15 mouse cellular contexts compared by ENCODE assay signal in the genomic region with DNA sequence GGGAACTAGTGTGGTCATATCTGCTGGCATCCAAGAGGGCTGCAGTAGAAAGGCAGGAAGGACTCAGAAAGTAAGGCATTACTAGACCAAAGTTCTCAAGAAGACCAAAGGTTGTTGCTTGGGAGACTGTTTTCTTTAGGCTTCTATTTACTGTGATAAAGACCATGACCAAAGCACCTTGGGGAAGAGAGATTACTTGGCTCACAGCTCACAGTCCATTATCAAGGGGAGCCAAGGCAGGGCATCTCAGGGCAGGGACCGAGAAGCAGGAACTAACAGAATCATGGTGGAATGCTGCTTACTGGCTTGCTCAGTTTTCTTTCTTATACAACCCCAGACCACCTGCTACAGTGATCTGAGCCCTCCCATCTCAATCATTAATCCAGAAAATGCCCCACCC.
DNase-seq lines count a peak whose midpoint lies in the region; ATAC-seq and TF ChIP-seq lines count a peak whose summit lies in the region.
"Had no signal": no experiment of that assay in that cellular context is flagged by ENCODE, and none has a peak within 500 bp of the region (broad histone marks: within the 10 kb centered on the region; RNA-seq: fewer than 3 reads in every experiment).

No protein-coding gene starts in this region.

- TF ChIP-seq POLR2A in MEL (IDR thresholded peaks at IDR 0.05; ENCODE audit: control insufficient read depth in 1 of 2, insufficient read depth in 1 of 2, low read depth in 1 of 2, low read length in 2 of 2, poor library complexity in 1 of 2): peak in 1 of 2 experiments; percentile 26; a peak in 1 of 4 replicates

- peak; percentile 77 for ATAC-seq in liver, embryonic 12.5 days
- ATAC-seq: activated CD4-positive, CD25-positive, alpha-beta regulatory T cell, adult 4 months had no signal

- no peak for TF ChIP-seq CTCF in MEL (IDR thresholded peaks at IDR 0.05 in 2 of 3, conservative IDR thresholded peaks at IDR 0.05 in 1 of 3; ENCODE audit: control insufficient read depth in 1 of 3, insufficient read depth in 1 of 3, low read depth in 2 of 3, low read length in 3 of 3, poor library complexity in 1 of 3, severe bottlenecking in 1 of 3)

- H3K79me2 ChIP-seq in MEL (ENCODE audit: control insufficient read depth, insufficient read depth, low read length, poor library complexity): no peaks in the 10 kb centered on the region

- intact Hi-C loops in left cerebral cortex, postnatal 36 days (cut with DNase I): no loop called here

- TF ChIP-seq EP300 in MEL (IDR thresholded peaks at IDR 0.05; ENCODE audit: low read depth in 1 of 2, low read length in 2 of 2): peak; percentile 97 to 98

- peak overlapping the region; percentile 93 for H3K27ac ChIP-seq in MEL (ENCODE audit: control insufficient read depth, low read depth, low read length)
- H3K27ac ChIP-seq in liver, embryonic 12.5 days: no peak overlapping the region
- H3K27ac ChIP-seq: embryonic facial prominence, embryonic 10.5 days; hindbrain, embryonic 14.5 days; midbrain, embryonic 12.5 days had no signal

- peaks cover 35 to 36% of the 10 kb centered on the region in 2 experiments for H3K4me1 ChIP-seq in MEL (ENCODE audit: control insufficient read depth in 1 of 2, insufficient read depth in 2 of 2, low read length in 2 of 2)
- 0 out of 2 replicates have a peak, but pooled peaks cover 4% of the 10 kb centered on the region for H3K4me1 ChIP-seq in liver, embryonic 12.5 days
- H3K4me1 ChIP-seq: embryonic facial prominence, embryonic 10.5 days; midbrain, embryonic 12.5 days had no signal

- peak overlapping the region; percentile 12 to 22; a peak in 1 of 4 replicates for H3K4me3 ChIP-seq in MEL (ENCODE audit: control insufficient read depth in 1 of 2, insufficient read depth in 1 of 2, low read depth in 2 of 2, low read length in 2 of 2)
- H3K4me3 ChIP-seq in liver, embryonic 12.5 days: no peak overlapping the region
- H3K4me3 ChIP-seq: embryonic facial prominence, embryonic 10.5 days; midbrain, embryonic 12.5 days had no signal

- peaks cover 0 to 50% of the 10 kb centered on the region in 2 experiments; a peak in 2 of 4 replicates for H3K36me3 ChIP-seq in MEL (ENCODE audit: control insufficient read depth in 1 of 2, insufficient read depth in 2 of 2, low read length in 2 of 2)
- no peaks in the 10 kb centered on the region for H3K36me3 ChIP-seq in liver, embryonic 12.5 days
- H3K36me3 ChIP-seq: embryonic facial prominence, embryonic 10.5 days; midbrain, embryonic 12.5 days had no signal

- no peak overlapping the region for H3K4me2 ChIP-seq in liver, embryonic 12.5 days
- H3K4me2 ChIP-seq: hindbrain, embryonic 14.5 days; midbrain, embryonic 12.5 days had no signal

- H3K9me3 ChIP-seq in MEL (replicated peaks; ENCODE audit: insufficient read depth, low read length): no peaks in the 10 kb centered on the region
- H3K9me3 ChIP-seq in liver, embryonic 12.5 days (replicated peaks): no peaks in the 10 kb centered on the region
- H3K9me3 ChIP-seq: embryonic facial prominence, embryonic 10.5 days; midbrain, embryonic 12.5 days had no signal

- peak; percentile 88 for DNase-seq in MEL (ENCODE audit: low read depth, low spot score)
- peak; percentile 11 for DNase-seq in c-Kit-positive CD71-positive TER-119-negative erythroid progenitor cells, embryonic 14.5 days (ENCODE audit: low read depth)
- peak; percentile 13 for DNase-seq in skeletal muscle tissue, adult 2 months (ENCODE audit: low read depth, low spot score)
- DNase-seq in right cerebral cortex, postnatal 25 days: no peak
- no peak for DNase-seq in left cerebral cortex, postnatal 36 days (ENCODE audit: low spot score in 2 of 2)
- DNase-seq in adrenal gland, postnatal 36 days: no peak
- DNase-seq: cerebellum, adult 9-11 months; heart, adult 18-20 months; kidney, postnatal 10 days; right cerebral cortex, postnatal 14 days had no signal

- TF ChIP-seq RAD21 in MEL (IDR thresholded peaks at IDR 0.05; ENCODE audit: low read depth, low read length): no peak

- no peaks in the 10 kb centered on the region for H3K27me3 ChIP-seq in MEL (ENCODE audit: control insufficient read depth in 1 of 2, insufficient read depth in 2 of 2, low read length in 2 of 2)
- H3K27me3 ChIP-seq in liver, embryonic 12.5 days (replicated peaks): no peaks in the 10 kb centered on the region
- H3K27me3 ChIP-seq: midbrain, embryonic 12.5 days had no signal

- peak overlapping the region; percentile 41; the same call in 1 of the 2 replicates for H3K9ac ChIP-seq in MEL (ENCODE audit: control insufficient read depth, low read depth, low read length, poor library complexity, severe bottlenecking)
- no peak overlapping the region for H3K9ac ChIP-seq in liver, embryonic 12.5 days
- H3K9ac ChIP-seq: hindbrain, embryonic 14.5 days; midbrain, embryonic 12.5 days had no signal

- WGBS in liver, embryonic 12.5 days (ENCODE audit: insufficient replicate concordance): 33% methylated on average over 1 of the region's 1 CpGs

TF ChIP-seq in MEL, 35 proteins besides CTCF, POLR2A, EP300 and RAD21:
- TF ChIP-seq USF1 (IDR thresholded peaks at IDR 0.05; ENCODE audit: low read depth, low read length) (no peak), GABPA (IDR thresholded peaks at IDR 0.05; ENCODE audit: low read depth, low read length) (no peak), SMC3 (IDR thresholded peaks at IDR 0.05; ENCODE audit: low read depth, low read length) (no peak), MAFK (IDR thresholded peaks at IDR 0.05; ENCODE audit: borderline replicate concordance, low read depth, low read length) (peak; percentile 46; the same call in 1 of the 2 replicates), TAL1 (IDR thresholded peaks at IDR 0.05; ENCODE audit: low read length) (peak; percentile 93), CHD1 (IDR thresholded peaks at IDR 0.05; ENCODE audit: low read depth, low read length) (no peak), USF2 (IDR thresholded peaks at IDR 0.05; ENCODE audit: borderline replicate concordance in 1 of 2, insufficient read depth in 1 of 2, low read depth in 1 of 2, low read length in 2 of 2) (no peak), NRF1 (IDR thresholded peaks at IDR 0.05; ENCODE audit: insufficient read depth, low read depth, low read length, poor library complexity, severe bottlenecking) (no peak), POLR2AphosphoS5 (IDR thresholded peaks at IDR 0.05; ENCODE audit: borderline replicate concordance, low read depth, low read length) (no peak), ZKSCAN1 (IDR thresholded peaks at IDR 0.05; ENCODE audit: low read depth, low read length) (no peak), SIN3A (IDR thresholded peaks at IDR 0.05; ENCODE audit: low read length) (peak; percentile 78), ZMIZ1 (IDR thresholded peaks at IDR 0.05; ENCODE audit: low read depth, low read length) (no peak), POLR2AphosphoS2 (IDR thresholded peaks at IDR 0.05; ENCODE audit: low read length) (no peak), TBP (IDR thresholded peaks at IDR 0.05; ENCODE audit: low read depth, low read length) (peak; percentile 94), ZC3H11A (IDR thresholded peaks at IDR 0.05; ENCODE audit: low read depth, low read length) (no peak), ELF1 (IDR thresholded peaks at IDR 0.05; ENCODE audit: low read depth, low read length) (peak; percentile 53; the same call in 1 of the 2 replicates), E2F4 (IDR thresholded peaks at IDR 0.05; ENCODE audit: borderline replicate concordance, low read depth, low read length) (no peak), GATA1 (IDR thresholded peaks at IDR 0.05; ENCODE audit: low read depth, low read length) (peak; percentile 96), RCOR1 (IDR thresholded peaks at IDR 0.05; ENCODE audit: low read depth, low read length) (peak; percentile 77), TCF12 (IDR thresholded peaks at IDR 0.05; ENCODE audit: low read depth, low read length) (peak; percentile 97), UBTF (IDR thresholded peaks at IDR 0.05; ENCODE audit: borderline replicate concordance, insufficient read depth, low read depth, low read length) (no peak), MAX (IDR thresholded peaks at IDR 0.05; ENCODE audit: low read length) (peak; percentile 47; the same call in 1 of the 2 replicates), MAZ (IDR thresholded peaks at IDR 0.05; ENCODE audit: low read depth, low read length) (0 out of 2 replicates have a peak, but pooled peaks have one; percentile 52), CHD2 (IDR thresholded peaks at IDR 0.05; ENCODE audit: low read length) (peak; percentile 26; the same call in 1 of the 2 replicates), NELFE (IDR thresholded peaks at IDR 0.05; ENCODE audit: low read depth, low read length) (no peak), MEF2A (IDR thresholded peaks at IDR 0.05; ENCODE audit: extremely low read depth, insufficient replicate concordance, low read depth, low read length, poor library complexity, severe bottlenecking) (no peak), ETS1 (IDR thresholded peaks at IDR 0.05; ENCODE audit: low read depth, low read length) (peak; percentile 88), BHLHE40 (IDR thresholded peaks at IDR 0.05; ENCODE audit: borderline replicate concordance, low read depth, low read length) (peak; percentile 64; the same call in 1 of the 2 replicates), MYB (IDR thresholded peaks at IDR 0.05; ENCODE audit: low read depth, low read length) (peak; percentile 72), KAT2A (conservative IDR thresholded peaks at IDR 0.05; ENCODE audit: low read depth, low read length) (no peak), ZNF384 (IDR thresholded peaks at IDR 0.05; ENCODE audit: low read depth, low read length) (0 out of 2 replicates have a peak, but pooled peaks have one; percentile 7), MXI1 (IDR thresholded peaks at IDR 0.05; ENCODE audit: low read depth, low read length) (peak; percentile 47; the same call in 1 of the 2 replicates), JUND (IDR thresholded peaks at IDR 0.05; ENCODE audit: low read depth, low read length) (peak; percentile 65; the same call in 1 of the 2 replicates), MYC (IDR thresholded peaks at IDR 0.05; ENCODE audit: low read depth, low read length) (peak; percentile 81; the same call in 1 of the 2 replicates), HCFC1 (IDR thresholded peaks at IDR 0.05; ENCODE audit: low read depth, low read length) (0 out of 2 replicates have a peak, but pooled peaks have one; percentile 38)

Comparison
In these comparisons a context has a peak if more than half of its experiments do, and no peak if none do; other contexts are left out.
1. DNase-seq: peak in MEL (single experiment), c-Kit-positive CD71-positive TER-119-negative erythroid progenitor cells, embryonic 14.5 days (single experiment) and skeletal muscle tissue, adult 2 months (single experiment); none in right cerebral cortex, postnatal 25 days (single experiment), left cerebral cortex, postnatal 36 days (0 of 2) and adrenal gland, postnatal 36 days (0 of 2).